Mouse (Mus musculus) liver, embryonic 13.5 days (tissue): ENCODE data around the gene Nat8f1. TPM values are rescaled to one million over a fixed set of nuclear protein-coding genes. Genes with fewer than 3 reads are reported as not detected.
"Not testable (repeated sequence)": the region's sequence is repeated elsewhere in the genome, so short reads cannot be mapped to it uniquely, and the experiment has no call there.

Experiments
- ATAC-seq: fragments of 200-750 bp; cut with Nextera tagmentation; 2 replicates; pipeline ENCODE4 v1.8.0; 2017; ENCODE audit warnings: low read depth, mild to moderate bottlenecking, moderate number of reproducible peaks, moderate library complexity
- DNase-seq: peaks from one replicate; pipeline ENCODE4 v3.0.0; 2022
- H3K27ac ChIP-seq: fragments of 300-500 bp; sonication (generic); 2 replicates; pipeline ENCODE4 v1.5.1; 2015; ENCODE audit warnings: moderate library complexity, mild to moderate bottlenecking, inconsistent platforms
- H3K27me3 ChIP-seq: fragments of 300-500 bp; sonication (generic); 2 replicates; pipeline ENCODE4 v1.6.1; 2015; ENCODE audit warnings: mild to moderate bottlenecking, inconsistent platforms
- H3K36me3 ChIP-seq: fragments of 300-500 bp; sonication (generic); 2 replicates; pipeline ENCODE4 v1.6.1; 2015; ENCODE audit warnings: mild to moderate bottlenecking, inconsistent platforms
- H3K4me1 ChIP-seq: fragments of 300-500 bp; sonication (generic); replicated peaks from 2 replicates; pipeline ENCODE4 v1.6.1; 2015; ENCODE audit warnings: inconsistent platforms
- H3K4me2 ChIP-seq: fragments of 300-500 bp; sonication (generic); 2 replicates; pipeline ENCODE4 v1.6.1; 2015; ENCODE audit warnings: inconsistent platforms, mild to moderate bottlenecking, moderate library complexity
- H3K4me3 ChIP-seq: fragments of 300-500 bp; sonication (generic); replicated peaks from 2 replicates; pipeline ENCODE4 v1.5.1; 2015; ENCODE audit warnings: mild to moderate bottlenecking, inconsistent platforms
- H3K9ac ChIP-seq: fragments of 300-500 bp; sonication (generic); 2 replicates; pipeline ENCODE4 v1.6.1; 2015; ENCODE audit warnings: mild to moderate bottlenecking, inconsistent platforms
- H3K9me3 ChIP-seq: fragments of 300-500 bp; sonication (generic); replicated peaks from 2 replicates; pipeline ENCODE4 v1.6.1; 2016; ENCODE audit warnings: inconsistent platforms
- WGBS: fragments of 180-500 bp; shearing (Covaris S2); methylation state at CpG from one replicate; pipeline ENCODE4 v1.1.7; 2015; ENCODE audit not compliant: insufficient replicate concordance; 5-methylcytosine and 5-hydroxymethylcytosine counted together
- polyA plus RNA-seq: library from polyadenylated mRNA; unstranded; fragments of >200 nt; fragmentation: Nextera tagmentation; extraction: Ambion mirVana; gene quantifications from 2 replicates; pipeline ENCODE4 v1.2.1, GENCODE M21; 2015

The Nat8f1 gene
- polyA plus RNA-seq, 1 experiment from 2014 or later: 5.0 TPM

DNA sequence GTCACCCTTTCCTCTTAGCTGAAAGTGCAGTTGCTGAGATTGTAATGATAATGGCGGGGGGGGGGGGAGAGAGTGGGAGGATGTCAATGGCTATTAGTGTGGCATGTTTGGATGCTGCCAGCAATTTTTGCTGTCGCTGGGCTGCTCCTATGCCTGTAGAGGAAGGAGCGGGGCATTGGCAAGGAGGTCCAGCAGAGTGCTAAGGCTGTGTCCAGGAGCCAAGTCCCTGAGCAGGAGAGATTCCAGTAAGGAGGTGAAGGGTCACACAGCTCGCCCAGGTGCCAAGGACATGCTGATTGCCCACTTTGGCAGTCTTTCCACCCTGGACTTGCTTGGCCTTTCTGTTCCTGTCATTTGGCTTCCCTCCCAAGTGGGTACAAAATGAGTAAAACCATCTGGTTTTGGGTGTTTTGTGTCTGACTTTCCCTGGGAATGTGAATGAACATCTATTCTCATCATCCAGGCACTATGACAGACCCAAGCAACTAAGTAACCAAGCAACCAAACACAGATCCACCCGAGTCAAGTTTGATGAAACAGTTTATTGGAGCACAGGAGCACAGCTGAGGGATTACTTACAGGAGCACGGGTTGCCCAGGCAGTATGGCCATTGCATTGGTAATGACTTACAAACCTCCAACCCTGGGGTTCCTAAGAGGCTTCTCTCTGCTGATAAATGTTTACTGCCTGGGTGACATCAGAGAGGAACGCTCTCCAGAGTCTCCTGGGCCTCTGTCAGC is 50.4 kb downstream of the Nat8f1 start:
- H3K4me3 ChIP-seq, H3K27ac ChIP-seq, H3K9me3 ChIP-seq, ATAC-seq, H3K4me2 ChIP-seq, H3K9ac ChIP-seq, H3K27me3 ChIP-seq, H3K36me3 ChIP-seq, H3K4me1 ChIP-seq, DNase-seq: not testable (repeated sequence)
- 46% methylated on average over 6 of the region's 7 CpGs for WGBS

DNA sequence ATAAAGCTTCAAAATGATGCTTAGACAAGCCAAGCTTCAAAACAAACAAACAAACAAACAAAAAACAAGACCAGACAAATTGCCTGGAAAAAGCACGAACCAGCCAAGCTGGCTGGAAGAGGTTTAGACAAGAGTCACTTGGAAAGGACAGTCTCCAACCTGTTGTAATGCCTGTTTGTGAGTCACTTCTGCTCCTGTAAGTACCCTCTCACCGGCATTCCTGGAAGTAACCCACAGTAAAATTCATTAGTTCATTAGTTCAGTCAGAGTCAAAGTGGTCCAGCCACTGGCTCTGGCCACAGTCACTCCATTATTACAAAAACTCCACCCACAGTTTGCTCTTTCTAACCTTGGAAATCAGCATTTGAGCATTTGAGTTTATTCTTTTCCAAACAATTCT is 51.6 kb downstream of the Nat8f1 start:
- Histone ChIP-seq H3K9me3 (no peaks in the 10 kb centered on the region), H3K4me2 (no peak overlapping the region), H3K4me1 (no peaks in the 10 kb centered on the region), H3K36me3 (no peaks in the 10 kb centered on the region), H3K9ac (no peak overlapping the region), H3K27ac (no peak overlapping the region), H3K4me3 (no peak overlapping the region), H3K27me3 (no peaks in the 10 kb centered on the region; the same call in 1 of the 2 replicates)
- ATAC-seq (no peak), DNase-seq (no peak)
- WGBS: 57% methylated on average over 2 of the region's 2 CpGs

DNA sequence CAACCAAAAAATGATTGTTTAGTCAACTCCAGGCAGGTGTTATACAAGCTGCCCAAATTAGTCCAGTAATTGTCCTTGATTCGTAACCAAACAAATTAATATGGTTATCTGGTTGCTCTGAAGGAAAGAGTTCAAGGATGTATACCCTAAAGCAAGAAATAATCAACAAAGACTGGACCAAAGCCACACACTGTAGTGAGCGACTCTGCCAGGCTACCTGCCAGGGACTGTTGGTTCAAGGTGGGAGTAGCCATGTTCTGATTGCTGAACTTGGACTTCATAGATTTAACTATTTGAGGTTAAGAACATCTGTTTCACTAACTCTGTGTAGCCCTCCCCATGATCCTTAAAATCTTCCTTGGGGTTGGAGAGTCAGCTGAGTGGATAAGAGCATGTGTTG is 52.4 kb downstream of the Nat8f1 start:
- Histone ChIP-seq H3K27me3 (no peaks in the 10 kb centered on the region; the same call in 1 of the 2 replicates), H3K27ac (no peak overlapping the region), H3K36me3 (no peaks in the 10 kb centered on the region), H3K4me1 (no peaks in the 10 kb centered on the region), H3K4me2 (no peak overlapping the region), H3K4me3 (no peak overlapping the region), H3K9ac (no peak overlapping the region), H3K9me3 (no peaks in the 10 kb centered on the region)
- DNase-seq (no peak), ATAC-seq (no peak)
- 54% methylated on average over 2 of the region's 2 CpGs for WGBS

DNA sequence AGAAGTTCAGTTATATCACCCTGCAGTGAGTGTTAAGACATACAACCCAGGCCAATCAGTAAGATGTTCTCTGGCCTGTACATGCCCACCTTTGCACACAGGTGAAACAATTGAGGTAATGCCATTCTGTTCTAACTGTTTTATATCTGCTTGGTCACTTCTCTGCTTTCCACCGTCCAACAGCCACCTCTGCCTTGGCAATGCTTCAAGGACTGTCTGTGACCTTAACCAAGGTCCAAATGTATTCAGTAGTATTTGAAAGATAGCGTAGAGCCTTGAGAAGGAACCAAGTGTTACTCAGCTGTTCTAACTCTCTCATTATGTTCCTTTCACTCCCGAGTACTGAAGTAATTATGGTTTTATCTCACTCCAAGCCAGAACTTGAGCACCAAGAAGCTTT is 52.9 kb downstream of the Nat8f1 start:
- WGBS: 49% methylated on average over 3 of the region's 3 CpGs
- H3K27me3 ChIP-seq: no peaks in the 10 kb centered on the region; the same call in 1 of the 2 replicates
- no peak for DNase-seq

DNA sequence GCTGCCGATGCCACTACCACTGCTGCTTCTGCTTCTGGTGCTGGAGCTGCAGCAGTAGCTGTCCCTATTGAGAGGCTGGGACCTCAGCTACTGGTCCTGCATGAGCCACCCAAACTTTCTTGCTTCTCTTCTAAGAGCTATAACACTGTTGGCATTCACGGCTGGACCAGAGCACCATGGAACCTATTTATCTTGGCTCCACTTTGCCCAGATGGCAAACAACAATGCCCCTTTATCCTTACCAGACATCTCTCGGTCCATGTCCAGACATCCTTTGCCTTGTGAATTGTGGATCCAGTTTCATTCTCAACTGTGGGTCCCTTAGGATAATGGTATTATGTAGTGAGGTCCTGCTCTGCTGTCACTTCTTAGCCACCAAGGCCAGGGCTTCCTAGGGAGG is 54.2 kb downstream of the Nat8f1 start:
- Histone ChIP-seq H3K27ac (no peak overlapping the region), H3K9me3 (no peaks in the 10 kb centered on the region), H3K4me2 (no peak overlapping the region), H3K4me1 (no peaks in the 10 kb centered on the region), H3K9ac (no peak overlapping the region), H3K27me3 (no peaks in the 10 kb centered on the region; the same call in 1 of the 2 replicates), H3K4me3 (no peak overlapping the region), H3K36me3 (no peaks in the 10 kb centered on the region)
- no peak for DNase-seq
- no peak for ATAC-seq
- 67% methylated on average over 3 of the region's 3 CpGs for WGBS

More for the DNA sequence above, 52.9 kb downstream of the Nat8f1 start:
- no peaks in the 10 kb centered on the region for H3K4me1 ChIP-seq
- no peak overlapping the region for H3K9ac ChIP-seq
- no peak overlapping the region for H3K4me2 ChIP-seq
- no peaks in the 10 kb centered on the region for H3K36me3 ChIP-seq
- ATAC-seq: no peak
- no peak overlapping the region for H3K27ac ChIP-seq
- H3K4me3 ChIP-seq: no peak overlapping the region
- H3K9me3 ChIP-seq: no peaks in the 10 kb centered on the region

Other genes with a start within 250 kb of the Nat8f1 start
- not detected in 2 replicates for gene Nat8f7, start 202.5 kb downstream of the Nat8f1 start, polyA plus RNA-seq
- gene Nat8f3, start 149.9 kb downstream of the Nat8f1 start, polyA plus RNA-seq: not detected in 2 replicates
- not detected in 2 replicates for gene Nat8f6, start 94.7 kb downstream of the Nat8f1 start, polyA plus RNA-seq
- not detected in 2 replicates for gene Nat8f5, start 94.7 kb downstream of the Nat8f1 start, polyA plus RNA-seq
- not detected in 2 replicates for gene Nat8, start 83.6 kb downstream of the Nat8f1 start, polyA plus RNA-seq
- 0.03 TPM in 1 of 2 replicates, not detected in the other for gene Nat8f2, start 46.5 kb downstream of the Nat8f1 start, polyA plus RNA-seq
- 0.86 and 1.0 TPM in 2 replicates for gene Nat8f4, start 10.8 kb downstream of the Nat8f1 start, polyA plus RNA-seq
- gene Tprkb, start 3.8 kb downstream of the Nat8f1 start, polyA plus RNA-seq: 26.4 and 37.1 TPM in 2 replicates
- 29.0 and 40.3 TPM in 2 replicates for gene Dusp11, start 46.0 kb upstream of the Nat8f1 start, polyA plus RNA-seq
- not detected in 2 replicates for gene Figla, start 100.5 kb upstream of the Nat8f1 start, polyA plus RNA-seq
- 93.3 and 96.2 TPM in 2 replicates for gene Add2, start 113.0 kb upstream of the Nat8f1 start, polyA plus RNA-seq